Mouse (Mus musculus) E14TG2a.4 (cell line): ENCODE data around the gene Dusp11.

Experiments
- CTCF ChIP-seq: conservative IDR thresholded peaks from 2 replicates; pipeline ENCODE4 v1.5.1; 2014; ENCODE audit warnings: low read length
- POU5F1 ChIP-seq: IDR thresholded peaks from 2 replicates; pipeline ENCODE4 v1.6.1; 2014; ENCODE audit warnings: low read length, borderline replicate concordance

GRCm38 (mm10) chr6:85926709-85927108 is 34.8 kb downstream of the Dusp11 start:
- TF ChIP-seq CTCF (no peak), POU5F1 (no peak)
